Mouse (Mus musculus): ENCODE data around the gene Olfr155.

GRCm38 (mm10) chr4:43903690-43904089 is 52.3 kb downstream of the Olfr155 start:
- no peak for TF ChIP-seq CTCF (IDR thresholded peaks at IDR 0.05; ENCODE audit: low read depth, low read length)
- no peak for TF ChIP-seq POLR2A (IDR thresholded peaks at IDR 0.05; ENCODE audit: extremely low read depth, insufficient read depth, low read length)

All from liver, adult 2 months (tissue).